Mouse (Mus musculus) forebrain, embryonic 13.5 days (tissue): ENCODE results near the gene 1500011B03Rik. TPM values are rescaled to one million over a fixed set of nuclear protein-coding genes. Genes with fewer than 3 reads are reported as not detected.

Experiments used
- ATAC-seq: fragments of 200-750 bp; cut with Nextera tagmentation; 2 replicates; pipeline ENCODE4 v1.8.0; 2017
- H3K27ac ChIP-seq: fragments of 300-500 bp; sonication (generic); 2 replicates; pipeline ENCODE4 v1.5.1; 2015; ENCODE audit warnings: inconsistent platforms, mild to moderate bottlenecking, moderate library complexity
- H3K27me3 ChIP-seq: fragments of 300-500 bp; sonication (generic); 2 replicates; pipeline ENCODE4 v1.6.1; 2015; ENCODE audit warnings: mild to moderate bottlenecking, inconsistent platforms
- H3K36me3 ChIP-seq: fragments of 300-500 bp; sonication (generic); 2 replicates; pipeline ENCODE4 v1.6.1; 2015; ENCODE audit warnings: mild to moderate bottlenecking, inconsistent platforms; ENCODE audit not compliant: poor library complexity, severe bottlenecking
- H3K4me1 ChIP-seq: fragments of 300-500 bp; sonication (generic); 2 replicates; pipeline ENCODE4 v1.6.1; 2015; ENCODE audit warnings: inconsistent platforms
- H3K4me2 ChIP-seq: fragments of 300-500 bp; sonication (generic); 2 replicates; pipeline ENCODE4 v1.6.1; 2015; ENCODE audit warnings: inconsistent platforms, mild to moderate bottlenecking, moderate library complexity
- H3K4me3 ChIP-seq: fragments of 300-500 bp; sonication (generic); 2 replicates; pipeline ENCODE4 v1.5.1; 2015; ENCODE audit warnings: mild to moderate bottlenecking, inconsistent platforms
- H3K9ac ChIP-seq: fragments of 300-500 bp; sonication (generic); 2 replicates; pipeline ENCODE4 v1.6.1; 2015; ENCODE audit warnings: mild to moderate bottlenecking, inconsistent platforms
- H3K9me3 ChIP-seq: fragments of 300-500 bp; sonication (generic); replicated peaks from 2 replicates; pipeline ENCODE4 v1.6.1; 2016; ENCODE audit warnings: inconsistent platforms
- WGBS: fragments of 180-500 bp; shearing (Covaris S2); methylation state at CpG from one replicate; pipeline ENCODE4 v1.1.7; 2015; 5-methylcytosine and 5-hydroxymethylcytosine counted together
- microRNA-seq: library from miRNA; unstranded; fragments of <30 nt; microRNA quantifications from one replicate; pipeline ENCODE4, GENCODE M21; 2016
- polyA plus RNA-seq: library from polyadenylated mRNA; unstranded; fragments of >200 nt; fragmentation: Nextera tagmentation; extraction: Ambion mirVana; gene quantifications from 2 replicates; pipeline ENCODE4 v1.2.1, GENCODE M21; 2015

Gene 1500011B03Rik
- polyA plus RNA-seq, 1 experiment from 2014 or later, result 184 TPM

GRCm38 (mm10) chr5:114759536-114760090, 63.7 kb downstream of the 1500011B03Rik start:
- Histone ChIP-seq H3K9ac (no peak overlapping the region), H3K9me3 (no peaks in the 10 kb centered on the region), H3K4me2 (no peak overlapping the region), H3K4me3 (no peak overlapping the region), H3K4me1 (no peaks in the 10 kb centered on the region), H3K27me3 (no peaks in the 10 kb centered on the region), H3K27ac (no peak overlapping the region), H3K36me3 (peaks cover 79% of the 10 kb centered on the region)
- 93% methylated on average over 5 of the region's 5 CpGs for WGBS
- no peak for ATAC-seq

Small RNA genes within 50 kb of the gene (microRNA-seq; reads per million reads assigned to microRNA genes)
- gene Mir6240, result 7.5 reads per million, percentile 21 among the genes with 10 or more reads in this experiment

Other genes starting within 250 kb of the 1500011B03Rik start
- gene Trpv4, start 165.0 kb downstream of the 1500011B03Rik start, polyA plus RNA-seq, result 0.39 and 0.47 TPM in 2 replicates
- gene Gltp, start 132.5 kb downstream of the 1500011B03Rik start, polyA plus RNA-seq, result 51.7 and 57.1 TPM in 2 replicates
- 22.6 and 23.8 TPM in 2 replicates for gene Tchp, start 115.7 kb downstream of the 1500011B03Rik start, polyA plus RNA-seq
- gene Ankrd13a, start 48.8 kb downstream of the 1500011B03Rik start, polyA plus RNA-seq, result 26.8 and 30.0 TPM in 2 replicates
- gene Git2, start 48.0 kb downstream of the 1500011B03Rik start, polyA plus RNA-seq, result 41.2 and 45.3 TPM in 2 replicates
- gene 4930519G04Rik, start 30.2 kb upstream of the 1500011B03Rik start, polyA plus RNA-seq, result not detected in 2 replicates
- gene Gm9936, start 35.2 kb upstream of the 1500011B03Rik start, polyA plus RNA-seq, result 0.76 and 0.87 TPM in 2 replicates
- 1.5 and 2.0 TPM in 2 replicates for gene Oasl2, start 73.5 kb upstream of the 1500011B03Rik start, polyA plus RNA-seq
- gene Oasl1, start 99.8 kb upstream of the 1500011B03Rik start, polyA plus RNA-seq, result 0.15 and 0.28 TPM in 2 replicates
- gene 2210016L21Rik, start 118.7 kb upstream of the 1500011B03Rik start, polyA plus RNA-seq, result 77.5 and 85.3 TPM in 2 replicates
- gene Hnf1a, start 147.6 kb upstream of the 1500011B03Rik start, polyA plus RNA-seq, result 0.05 and 0.06 TPM in 2 replicates
- 16.0 and 16.4 TPM in 2 replicates for gene Sppl3, start 187.7 kb upstream of the 1500011B03Rik start, polyA plus RNA-seq